Mouse (Mus musculus) hindbrain, postnatal 0 days (tissue): ENCODE results near the gene Bace1. TPM values are rescaled to one million over a fixed set of nuclear protein-coding genes. Genes with fewer than 3 reads are reported as not detected.

Experiments used
- ATAC-seq: fragments of 200-750 bp; cut with Nextera tagmentation; 2 replicates; pipeline ENCODE4 v1.8.0; 2017; ENCODE audit warnings: mild to moderate bottlenecking, moderate TSS enrichment, moderate library complexity
- DNase-seq: peaks from one replicate; pipeline ENCODE4 v3.0.0-alpha.2; 2015; ENCODE audit warnings: low spot score
- H3K27ac ChIP-seq: fragments of 300-500 bp; sonication (generic); 2 replicates; pipeline ENCODE4 v1.5.1; 2014; ENCODE audit warnings: mild to moderate bottlenecking
- H3K27me3 ChIP-seq: fragments of 300-500 bp; sonication (generic); 2 replicates; pipeline ENCODE4 v1.6.1; 2014; ENCODE audit warnings: low read length, mixed read lengths; ENCODE audit not compliant: insufficient read depth
- H3K36me3 ChIP-seq: fragments of 300-500 bp; sonication (generic); 2 replicates; pipeline ENCODE4 v1.6.1; 2014; ENCODE audit warnings: low read length, mixed read lengths; ENCODE audit not compliant: insufficient read depth
- H3K4me1 ChIP-seq: fragments of 300-500 bp; sonication (generic); 2 replicates; pipeline ENCODE4 v1.6.1; 2014; ENCODE audit warnings: antibody characterized with exemption, low read length, mixed read lengths; ENCODE audit not compliant: insufficient read depth
- H3K4me2 ChIP-seq: fragments of 300-500 bp; sonication (generic); 2 replicates; pipeline ENCODE4 v1.6.1; 2014; ENCODE audit warnings: low read depth, mild to moderate bottlenecking, low read length, moderate library complexity, mixed read lengths
- H3K4me3 ChIP-seq: fragments of 300-500 bp; sonication (generic); 2 replicates; pipeline ENCODE4 v1.5.1; 2014; ENCODE audit warnings: low read length
- H3K9ac ChIP-seq: fragments of 300-500 bp; sonication (generic); replicated peaks from 2 replicates; pipeline ENCODE4 v1.6.1; 2014; ENCODE audit warnings: mild to moderate bottlenecking, low read length, moderate library complexity, mixed read lengths
- H3K9me3 ChIP-seq: fragments of 300-500 bp; sonication (generic); 2 replicates; pipeline ENCODE4 v1.6.1; 2016; ENCODE audit warnings: low read length, mixed read lengths
- CTCF ChIP-seq: IDR thresholded peaks from 2 replicates; pipeline ENCODE4 v1.5.1; 2016; ENCODE audit warnings: antibody characterized with exemption, control low read depth, low read depth
- WGBS: fragments of 180-500 bp; shearing (Covaris S2); extraction: QIAGEN DNeasy Blood & Tissue Kit; methylation state at CpG from one replicate; pipeline ENCODE4 v1.1.7; 2014; 5-methylcytosine and 5-hydroxymethylcytosine counted together
- polyA plus RNA-seq: library from polyadenylated mRNA; unstranded; fragments of >200 nt; fragmentation: Nextera tagmentation; extraction: Ambion mirVana; gene quantifications from 2 replicates; pipeline ENCODE4 v1.2.1, GENCODE M21; 2015
- total RNA-seq: library from RNA; depleted of rRNA; stranded (reverse); fragments of >200 nt; gene quantifications from 2 replicates; pipeline ENCODE4 v1.2.3, GENCODE M21; 2014

Gene Bace1
- total and polyA plus RNA-seq, 2 experiments from 2014 or later, result 39.3 to 77.0 TPM

- WGBS, result 28% methylated on average over 10 of the region's 10 CpGs
- Histone ChIP-seq H3K4me3 (peak overlapping the region; percentile 84; the same call in 1 of the 2 replicates), H3K36me3 (no peaks in the 10 kb centered on the region), H3K4me2 (peak overlapping the region; percentile 93), H3K9me3 (no peaks in the 10 kb centered on the region), H3K9ac (no peak overlapping the region), H3K4me1 (no peaks in the 10 kb centered on the region), H3K27ac (no peak overlapping the region), H3K27me3 (no peaks in the 10 kb centered on the region)
- DNase-seq (peak; percentile 93), ATAC-seq (peak; percentile 50)
- peak; percentile 90 for TF ChIP-seq CTCF
These were observed 9.3 kb upstream of the Bace1 start for GRCm38 (mm10) chr9:45829107-45829506.

GRCm38 (mm10) chr9:45832898-45833297 is 5.5 kb upstream of the Bace1 start:
- H3K4me2 ChIP-seq, result no peak overlapping the region
- TF ChIP-seq CTCF, result no peak
- 85% methylated on average over 2 of the region's 2 CpGs for WGBS
- no peak overlapping the region for H3K27ac ChIP-seq
- no peaks in the 10 kb centered on the region for H3K27me3 ChIP-seq
- no peak overlapping the region for H3K4me3 ChIP-seq
- no peaks in the 10 kb centered on the region for H3K36me3 ChIP-seq
- no peak for DNase-seq
- H3K9ac ChIP-seq, result no peak overlapping the region
- H3K4me1 ChIP-seq, result no peaks in the 10 kb centered on the region
- ATAC-seq, result no peak
- no peaks in the 10 kb centered on the region for H3K9me3 ChIP-seq

- TF ChIP-seq CTCF, result no peak
- ATAC-seq, result no peak
These were observed 4.9 kb upstream of the Bace1 start for GRCm38 (mm10) chr9:45833461-45833860.

GRCm38 (mm10) chr9:45838069-45838433 is 329 bp upstream of the Bace1 start:
- Histone ChIP-seq H3K27ac (no peak overlapping the region), H3K4me1 (peaks cover 25% of the 10 kb centered on the region), H3K27me3 (no peaks in the 10 kb centered on the region), H3K9ac (peak overlapping the region; percentile 93; the same call in 1 of the 2 replicates), H3K4me3 (peak overlapping the region; percentile 68), H3K9me3 (no peaks in the 10 kb centered on the region), H3K36me3 (no peaks in the 10 kb centered on the region), H3K4me2 (peak overlapping the region; percentile 95)
- WGBS, result 18% methylated on average over 4 of the region's 4 CpGs
- TF ChIP-seq CTCF, result no peak
- no peak for DNase-seq
- peak; percentile 58; the same call in 1 of the 2 replicates for ATAC-seq

More at GRCm38 (mm10) chr9:45833461-45833860, 4.9 kb upstream of the Bace1 start:
- Histone ChIP-seq H3K27ac (no peak overlapping the region), H3K9me3 (no peaks in the 10 kb centered on the region), H3K27me3 (no peaks in the 10 kb centered on the region), H3K4me2 (no peak overlapping the region), H3K36me3 (no peaks in the 10 kb centered on the region), H3K4me3 (no peak overlapping the region), H3K9ac (no peak overlapping the region), H3K4me1 (no peaks in the 10 kb centered on the region)
- WGBS, result 87% methylated on average over 2 of the region's 2 CpGs
- no peak for DNase-seq

- peak overlapping the region; percentile 93 for H3K9ac ChIP-seq
- H3K27ac ChIP-seq, result peak overlapping the region; percentile 80
- H3K27me3 ChIP-seq, result no peaks in the 10 kb centered on the region
- H3K4me3 ChIP-seq, result peak overlapping the region; percentile 68
- ATAC-seq (peak; percentile 22; the same call in 1 of the 2 replicates), DNase-seq (no peak)
- no peak for TF ChIP-seq CTCF
- H3K4me2 ChIP-seq, result peak overlapping the region; percentile 95
- peaks cover 25% of the 10 kb centered on the region for H3K4me1 ChIP-seq
- H3K36me3 ChIP-seq, result no peaks in the 10 kb centered on the region
- no peaks in the 10 kb centered on the region for H3K9me3 ChIP-seq
- WGBS, result 18% methylated on average over 16 of the region's 17 CpGs
These were observed 980 bp downstream of the Bace1 start for GRCm38 (mm10) chr9:45839139-45839981.

- no peak for DNase-seq
- H3K4me1 ChIP-seq, result peaks cover 25% of the 10 kb centered on the region
- ATAC-seq, result no peak
These were observed 1.6 kb downstream of the Bace1 start for GRCm38 (mm10) chr9:45839982-45840300.

GRCm38 (mm10) chr9:45840331-45840730 is 2.0 kb downstream of the Bace1 start:
- WGBS, result 60% methylated on average over 5 of the region's 5 CpGs
- DNase-seq (no peak), ATAC-seq (no peak)
- Histone ChIP-seq H3K36me3 (no peaks in the 10 kb centered on the region), H3K4me1 (peaks cover 25% of the 10 kb centered on the region), H3K9ac (peak overlapping the region; percentile 93; the same call in 1 of the 2 replicates), H3K27ac (no peak overlapping the region), H3K27me3 (no peaks in the 10 kb centered on the region), H3K4me3 (peak overlapping the region; percentile 68), H3K4me2 (peak overlapping the region; percentile 95), H3K9me3 (no peaks in the 10 kb centered on the region)
- TF ChIP-seq CTCF, result no peak

More at GRCm38 (mm10) chr9:45839982-45840300, 1.6 kb downstream of the Bace1 start:
- Histone ChIP-seq H3K27ac (no peak overlapping the region), H3K4me3 (peak overlapping the region; percentile 68), H3K36me3 (no peaks in the 10 kb centered on the region), H3K4me2 (peak overlapping the region; percentile 95), H3K9ac (peak overlapping the region; percentile 93), H3K9me3 (no peaks in the 10 kb centered on the region), H3K27me3 (no peaks in the 10 kb centered on the region)
- 70% methylated on average over 7 of the region's 7 CpGs for WGBS
- no peak for TF ChIP-seq CTCF
